ENCODE assay signal across 31 mouse cellular contexts in the genomic region with DNA sequence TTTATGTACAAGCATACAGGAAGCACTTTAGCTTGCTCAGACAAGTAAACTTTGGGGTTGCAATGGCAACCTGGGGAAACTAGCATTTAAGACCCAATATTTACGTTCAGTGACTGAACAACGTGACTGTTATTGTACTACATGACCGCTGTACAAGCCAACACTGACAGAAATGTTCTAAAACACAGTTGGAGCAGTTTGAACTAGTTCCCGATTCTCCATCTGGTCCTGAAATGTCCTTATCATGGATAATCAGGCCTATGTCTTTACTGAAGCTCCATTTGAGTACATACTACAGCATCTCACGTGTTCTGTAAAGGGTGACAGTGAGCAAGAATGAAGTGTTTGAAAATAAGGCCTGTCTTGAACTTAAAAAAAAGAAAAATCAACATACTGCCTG. TPM values are rescaled to one million over a fixed set of nuclear protein-coding genes. Genes with fewer than 3 reads are reported as not detected.
DNase-seq lines count a peak whose midpoint lies in the region; ATAC-seq lines count a peak whose summit lies in the region.
"Had no signal": no experiment of that assay in that cellular context is flagged by ENCODE, and none has a peak within 500 bp of the region (broad histone marks: within the 10 kb centered on the region; RNA-seq: fewer than 3 reads in every experiment).

No protein-coding gene starts in this region.

- H3K27ac ChIP-seq in forebrain, embryonic 15.5 days (replicated peaks): no peak overlapping the region
- H3K27ac ChIP-seq in forebrain, embryonic 11.5 days (ENCODE audit: low read depth, low read length): no peak overlapping the region
- H3K27ac ChIP-seq in forebrain, embryonic 16.5 days (ENCODE audit: low read length): no peak overlapping the region
- H3K27ac ChIP-seq: heart, adult 2 months; heart, embryonic 10.5 days; heart, embryonic 13.5 days; hindbrain, embryonic 14.5 days; hindbrain, postnatal 0 days had no signal

- H3K9ac ChIP-seq in forebrain, embryonic 15.5 days (replicated peaks): no peak overlapping the region
- H3K9ac ChIP-seq in forebrain, embryonic 11.5 days (ENCODE audit: low read length): no peak overlapping the region
- no peak overlapping the region for H3K9ac ChIP-seq in forebrain, embryonic 16.5 days (replicated peaks; ENCODE audit: low read depth, low read length)
- H3K9ac ChIP-seq: heart, embryonic 13.5 days; hindbrain, embryonic 14.5 days had no signal

- H3K4me3 ChIP-seq in forebrain, embryonic 15.5 days: no peak overlapping the region
- H3K4me3 ChIP-seq in forebrain, embryonic 11.5 days (ENCODE audit: low read depth, low read length): no peak overlapping the region
- H3K4me3 ChIP-seq in forebrain, embryonic 16.5 days (replicated peaks; ENCODE audit: low read length): no peak overlapping the region
- H3K4me3 ChIP-seq: heart, adult 2 months; heart, embryonic 10.5 days; heart, embryonic 13.5 days had no signal

- no peaks in the 10 kb centered on the region for H3K4me1 ChIP-seq in forebrain, embryonic 15.5 days
- H3K4me1 ChIP-seq in forebrain, embryonic 11.5 days (replicated peaks; ENCODE audit: control insufficient read depth, insufficient read depth, low read length): no peaks in the 10 kb centered on the region
- H3K4me1 ChIP-seq in forebrain, embryonic 16.5 days (replicated peaks; ENCODE audit: control insufficient read depth, insufficient read depth, low read length): peaks cover 9% of the 10 kb centered on the region
- H3K4me1 ChIP-seq: heart, embryonic 10.5 days; heart, embryonic 13.5 days had no signal

- no peak overlapping the region for H3K4me2 ChIP-seq in forebrain, embryonic 15.5 days (replicated peaks)
- H3K4me2 ChIP-seq in forebrain, embryonic 11.5 days (ENCODE audit: low read depth, low read length, severe bottlenecking): no peak overlapping the region
- no peak overlapping the region for H3K4me2 ChIP-seq in forebrain, embryonic 16.5 days (ENCODE audit: low read length)
- H3K4me2 ChIP-seq: heart, embryonic 13.5 days; hindbrain, embryonic 14.5 days had no signal

- no peaks in the 10 kb centered on the region for H3K9me3 ChIP-seq in forebrain, embryonic 15.5 days
- H3K9me3 ChIP-seq in forebrain, embryonic 11.5 days (ENCODE audit: control insufficient read depth, low read length): no peaks in the 10 kb centered on the region
- H3K9me3 ChIP-seq in forebrain, embryonic 16.5 days (ENCODE audit: control insufficient read depth, low read length): no peaks in the 10 kb centered on the region
- H3K9me3 ChIP-seq: heart, embryonic 10.5 days; heart, embryonic 13.5 days had no signal

- no peak for DNase-seq in forebrain, embryonic 11.5 days (ENCODE audit: low spot score)
- DNase-seq in layer of hippocampus, adult 9-10 months (ENCODE audit: low spot score): peak; percentile 9
- DNase-seq in layer of hippocampus, postnatal 10 days (ENCODE audit: low spot score in 2 of 2): no peak
- DNase-seq in layer of hippocampus, postnatal 14 days (ENCODE audit: low spot score in 2 of 2): peak; percentile 19 to 67
- DNase-seq in left cerebral cortex, adult 8-10 months (ENCODE audit: low spot score in 2 of 2): no peak
- DNase-seq: adrenal gland, adult 8-10 months; adrenal gland, postnatal 25 days; cerebellum, adult 11-12 months; gastrocnemius, postnatal 10 days; gastrocnemius, postnatal 36 days; heart, adult 2 months; heart, postnatal 14 days; heart, postnatal 4 days had no signal

- H3K36me3 ChIP-seq in forebrain, embryonic 15.5 days: no peaks in the 10 kb centered on the region
- no peaks in the 10 kb centered on the region for H3K36me3 ChIP-seq in forebrain, embryonic 11.5 days (ENCODE audit: control insufficient read depth, insufficient read depth, low read length)
- H3K36me3 ChIP-seq in forebrain, embryonic 16.5 days (ENCODE audit: control insufficient read depth, insufficient read depth): no peaks in the 10 kb centered on the region
- H3K36me3 ChIP-seq: heart, embryonic 10.5 days; heart, embryonic 13.5 days had no signal

- peak; percentile 78 for ATAC-seq in forebrain, embryonic 15.5 days (replicated peaks)
- no peak for ATAC-seq in forebrain, embryonic 11.5 days (replicated peaks; ENCODE audit: low FRiP score)
- ATAC-seq in forebrain, embryonic 16.5 days: peak; percentile 85
- no peak for ATAC-seq in erythroblast, adult 5-6 weeks (replicated peaks; ENCODE audit: low FRiP score, poor library complexity, severe bottlenecking)
- ATAC-seq: CD4-positive, CD25-positive, alpha-beta regulatory T cell, adult 4 months; inflammation-experienced regulatory T-cells, adult 6 months; intestine, embryonic 16.5 days had no signal

- no peaks in the 10 kb centered on the region for H3K27me3 ChIP-seq in forebrain, embryonic 15.5 days
- no peaks in the 10 kb centered on the region for H3K27me3 ChIP-seq in forebrain, embryonic 11.5 days (ENCODE audit: control insufficient read depth, insufficient read depth, low read length)
- H3K27me3 ChIP-seq in forebrain, embryonic 16.5 days (replicated peaks; ENCODE audit: control insufficient read depth, insufficient read depth, low read length): no peaks in the 10 kb centered on the region
- H3K27me3 ChIP-seq: heart, embryonic 13.5 days had no signal

- 63% methylated on average over 5 of the region's 5 CpGs for WGBS in forebrain, embryonic 15.5 days
- 88% methylated on average over 5 of the region's 5 CpGs for WGBS in forebrain, embryonic 11.5 days
- 58% methylated on average over 5 of the region's 5 CpGs for WGBS in forebrain, embryonic 16.5 days

RNA-seq across cellular contexts. Expression of gene Olfr273, which starts 9.4 kb away (rescaled TPM):
- not detected in 2 replicates for polyA plus RNA-seq in forebrain, embryonic 15.5 days (2015; fragmentation: Nextera tagmentation; extraction: Ambion mirVana)
- not detected in 2 replicates for polyA plus RNA-seq in forebrain, embryonic 11.5 days (2014; fragmentation: Nextera tagmentation; extraction: Ambion mirVana)
- total RNA-seq in layer of hippocampus, postnatal 10 days (2021): not detected
- not detected in 2 replicates for polyA plus RNA-seq in forebrain, embryonic 16.5 days (2015; fragmentation: Nextera tagmentation; extraction: Ambion mirVana)
- not detected for total RNA-seq in layer of hippocampus, postnatal 14 days (2021)
- total RNA-seq in erythroblast, adult 5-6 weeks (2015; ENCODE audit: low replicate concordance): not detected in 2 replicates
- not detected in 2 replicates for total RNA-seq in erythroblast, adult 5-6 weeks (2017; ENCODE audit: low replicate concordance)
- not detected for total RNA-seq in left cerebral cortex, adult 8-10 months (2022)
- total RNA-seq: adrenal gland, adult 8-10 months; adrenal gland, postnatal 25 days; gastrocnemius, adult 18-20 months; gastrocnemius, postnatal 10 days; gastrocnemius, postnatal 36 days; granulocyte monocyte progenitor cell, adult 5-6 weeks; heart, adult 2 months; heart, postnatal 14 days; heart, postnatal 4 days; hindbrain, postnatal 0 days; MEL had no signal
- polyA plus RNA-seq: C2C12; CD4-positive, CD25-positive, alpha-beta regulatory T cell, adult 4 months; embryonic facial prominence, embryonic 11.5 days; embryonic facial prominence, embryonic 14.5 days; heart, adult 2 months; heart, embryonic 10.5 days; heart, embryonic 13.5 days; heart, embryonic 16.5 days; hindbrain, embryonic 11.5 days; hindbrain, embryonic 14.5 days; hindbrain, postnatal 0 days; inflammation-experienced regulatory T-cells, adult 6 months; intestine, embryonic 16.5 days had no signal

RNA-seq across cellular contexts. Expression of gene Olfr275, which starts 35.3 kb away (rescaled TPM):
- polyA plus RNA-seq in forebrain, embryonic 15.5 days (2015; fragmentation: Nextera tagmentation; extraction: Ambion mirVana): not detected in 2 replicates
- polyA plus RNA-seq in forebrain, embryonic 11.5 days (2014; fragmentation: Nextera tagmentation; extraction: Ambion mirVana): not detected in 2 replicates
- not detected for total RNA-seq in layer of hippocampus, postnatal 10 days (2021)
- polyA plus RNA-seq in forebrain, embryonic 16.5 days (2015; fragmentation: Nextera tagmentation; extraction: Ambion mirVana): not detected in 2 replicates
- total RNA-seq in layer of hippocampus, postnatal 14 days (2021): not detected
- not detected in 2 replicates for total RNA-seq in erythroblast, adult 5-6 weeks (2015; ENCODE audit: low replicate concordance)
- not detected in 2 replicates for total RNA-seq in erythroblast, adult 5-6 weeks (2017; ENCODE audit: low replicate concordance)
- not detected for total RNA-seq in left cerebral cortex, adult 8-10 months (2022)
- total RNA-seq: adrenal gland, adult 8-10 months; adrenal gland, postnatal 25 days; gastrocnemius, adult 18-20 months; gastrocnemius, postnatal 10 days; gastrocnemius, postnatal 36 days; granulocyte monocyte progenitor cell, adult 5-6 weeks; heart, adult 2 months; heart, postnatal 14 days; heart, postnatal 4 days; hindbrain, postnatal 0 days; MEL had no signal
- polyA plus RNA-seq: C2C12; CD4-positive, CD25-positive, alpha-beta regulatory T cell, adult 4 months; embryonic facial prominence, embryonic 11.5 days; embryonic facial prominence, embryonic 14.5 days; heart, adult 2 months; heart, embryonic 10.5 days; heart, embryonic 13.5 days; heart, embryonic 16.5 days; hindbrain, embryonic 11.5 days; hindbrain, embryonic 14.5 days; hindbrain, postnatal 0 days; inflammation-experienced regulatory T-cells, adult 6 months; intestine, embryonic 16.5 days had no signal

Comparison
In these comparisons a context has a peak if more than half of its experiments do, and no peak if none do; other contexts are left out.
1. ATAC-seq: peak in forebrain, embryonic 15.5 days (single experiment) and forebrain, embryonic 16.5 days (single experiment); none in forebrain, embryonic 11.5 days (single experiment) and erythroblast, adult 5-6 weeks (single experiment).
2. DNase-seq: peak in layer of hippocampus, adult 9-10 months (single experiment) and layer of hippocampus, postnatal 14 days (2 of 2); none in forebrain, embryonic 11.5 days (single experiment), layer of hippocampus, postnatal 10 days (0 of 2) and left cerebral cortex, adult 8-10 months (0 of 2).